Mouse (Mus musculus) megakaryocyte, embryonic 14.5 days (primary cell): Measurements from ENCODE around the gene Adamts16.

Source experiments
- FLI1 ChIP-seq: IDR thresholded peaks from 2 replicates; pipeline ENCODE4 v1.6.1; 2012; ENCODE audit warnings: low read length, inconsistent platforms, mixed read lengths
- GATA1 ChIP-seq: IDR thresholded peaks from 3 replicates; pipeline ENCODE4 v1.6.1; 2012; ENCODE audit warnings: mixed read lengths, low read length, inconsistent platforms, borderline replicate concordance

DNA sequence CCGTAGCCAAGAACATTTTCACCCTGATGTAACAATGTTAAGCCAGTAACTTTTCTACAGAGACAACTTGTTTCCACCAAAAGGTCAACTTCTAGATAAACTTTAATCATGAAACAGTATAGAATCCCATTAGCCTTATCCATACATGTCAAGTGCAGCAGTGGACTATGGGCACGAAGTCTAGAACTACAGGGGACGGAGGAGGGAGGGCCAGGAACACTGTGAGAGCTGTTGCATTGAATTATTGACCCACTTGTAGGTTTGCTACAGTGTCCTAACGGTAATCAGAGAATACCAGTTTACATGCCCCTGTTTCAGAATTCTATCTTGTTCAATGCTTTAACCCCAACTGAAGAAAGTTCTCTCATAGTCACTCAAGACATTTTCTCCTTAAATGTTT lies 48.0 kb downstream of the Adamts16 start:
- TF ChIP-seq FLI1 (no peak), GATA1 (no peak)
